Mouse (Mus musculus) hindbrain, embryonic 13.5 days (tissue): ENCODE measurements around the gene Angptl4. TPM values are rescaled to one million over a fixed set of nuclear protein-coding genes. Genes with fewer than 3 reads are reported as not detected.
"Not testable (repeated sequence)": the region's sequence is repeated elsewhere in the genome, so short reads cannot be mapped to it uniquely, and the experiment has no call there.

Experiments
- ATAC-seq: fragments of 200-750 bp; cut with Nextera tagmentation; 2 replicates; pipeline ENCODE4 v1.8.0; 2017; ENCODE audit warnings: moderate TSS enrichment; ENCODE audit not compliant: low FRiP score
- H3K27ac ChIP-seq: fragments of 300-500 bp; sonication (generic); 2 replicates; pipeline ENCODE4 v1.5.1; 2015; ENCODE audit warnings: inconsistent platforms, mild to moderate bottlenecking, moderate library complexity
- H3K27me3 ChIP-seq: fragments of 300-500 bp; sonication (generic); 2 replicates; pipeline ENCODE4 v1.6.1; 2015; ENCODE audit warnings: mild to moderate bottlenecking, inconsistent platforms
- H3K36me3 ChIP-seq: fragments of 300-500 bp; sonication (generic); 2 replicates; pipeline ENCODE4 v1.6.1; 2015; ENCODE audit warnings: mild to moderate bottlenecking, inconsistent platforms
- H3K4me1 ChIP-seq: fragments of 300-500 bp; sonication (generic); replicated peaks from 2 replicates; pipeline ENCODE4 v1.6.1; 2015; ENCODE audit warnings: inconsistent platforms
- H3K4me2 ChIP-seq: fragments of 300-500 bp; sonication (generic); 2 replicates; pipeline ENCODE4 v1.6.1; 2015; ENCODE audit warnings: inconsistent platforms, mild to moderate bottlenecking, moderate library complexity
- H3K4me3 ChIP-seq: fragments of 300-500 bp; sonication (generic); 2 replicates; pipeline ENCODE4 v1.5.1; 2015; ENCODE audit warnings: mild to moderate bottlenecking, inconsistent platforms
- H3K9ac ChIP-seq: fragments of 300-500 bp; sonication (generic); 2 replicates; pipeline ENCODE4 v1.6.1; 2015; ENCODE audit warnings: mild to moderate bottlenecking, inconsistent platforms
- H3K9me3 ChIP-seq: fragments of 300-500 bp; sonication (generic); 2 replicates; pipeline ENCODE4 v1.6.1; 2016; ENCODE audit warnings: inconsistent platforms
- WGBS: fragments of 180-500 bp; shearing (Covaris S2); methylation state at CpG from one replicate; pipeline ENCODE4 v1.1.7; 2015; 5-methylcytosine and 5-hydroxymethylcytosine counted together
- polyA plus RNA-seq: library from polyadenylated mRNA; unstranded; fragments of >200 nt; fragmentation: Nextera tagmentation; extraction: Ambion mirVana; gene quantifications from 2 replicates; pipeline ENCODE4 v1.2.1, GENCODE M21; 2015

The Angptl4 gene
- polyA plus RNA-seq, 1 experiment from 2014 or later, result 23.5 TPM

DNA sequence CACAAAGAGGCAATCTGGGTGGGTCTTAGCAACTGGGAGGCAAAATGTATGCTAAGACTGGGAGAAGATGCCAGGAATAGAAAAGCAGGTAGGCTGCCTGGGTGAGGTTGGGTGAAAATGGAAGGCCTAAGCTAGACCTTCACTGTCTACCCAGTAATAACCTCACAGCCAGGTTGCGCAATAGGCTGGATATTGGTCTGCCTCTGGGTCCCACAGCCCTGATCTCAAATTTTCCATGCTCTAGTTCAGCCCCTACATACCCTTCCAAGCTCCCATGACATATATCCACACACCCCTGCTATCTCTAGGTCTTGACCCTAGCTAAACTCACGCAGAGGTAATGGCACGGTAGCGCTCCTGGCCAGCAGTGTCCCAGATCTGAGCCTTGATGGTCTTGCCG lies 32.2 kb downstream of the Angptl4 start:
- Histone ChIP-seq H3K4me1 (peaks cover 28% of the 10 kb centered on the region), H3K4me3 (no peak overlapping the region), H3K9ac (no peak overlapping the region), H3K36me3 (peaks cover 61% of the 10 kb centered on the region), H3K27ac (no peak overlapping the region), H3K9me3 (no peaks in the 10 kb centered on the region), H3K4me2 (no peak overlapping the region), H3K27me3 (no peaks in the 10 kb centered on the region)
- ATAC-seq, result no peak
- 97% methylated on average over 5 of the region's 5 CpGs for WGBS

DNA sequence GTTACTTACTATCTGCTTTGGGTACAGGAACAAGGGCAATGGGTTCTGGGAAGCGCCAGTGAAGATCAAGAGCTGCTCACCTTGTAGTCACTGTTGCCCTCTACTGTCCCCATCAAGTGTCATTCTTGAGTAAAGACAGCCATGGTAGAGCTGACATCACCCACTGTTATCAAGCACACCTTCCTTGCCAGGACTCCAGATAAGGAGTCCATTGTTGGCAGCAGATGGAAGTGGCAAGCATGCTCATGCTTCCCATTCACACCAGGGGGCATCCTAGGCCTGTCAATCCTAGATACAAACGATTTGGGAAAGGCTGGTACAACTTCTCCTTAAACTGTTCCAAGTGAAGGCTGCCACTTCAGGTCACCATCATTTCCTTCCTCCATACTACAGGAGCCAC lies 35.6 kb downstream of the Angptl4 start:
- peaks cover 53% of the 10 kb centered on the region for H3K36me3 ChIP-seq
- no peaks in the 10 kb centered on the region for H3K27me3 ChIP-seq
- no peaks in the 10 kb centered on the region for H3K4me1 ChIP-seq
- no peak overlapping the region for H3K9ac ChIP-seq
- WGBS, result 80% methylated on average over 2 of the region's 2 CpGs
- no peak overlapping the region for H3K4me2 ChIP-seq
- no peak overlapping the region for H3K4me3 ChIP-seq
- ATAC-seq, result no peak
- no peak overlapping the region for H3K27ac ChIP-seq
- 0 out of 2 replicates have a peak, but pooled peaks cover 7% of the 10 kb centered on the region for H3K9me3 ChIP-seq

DNA sequence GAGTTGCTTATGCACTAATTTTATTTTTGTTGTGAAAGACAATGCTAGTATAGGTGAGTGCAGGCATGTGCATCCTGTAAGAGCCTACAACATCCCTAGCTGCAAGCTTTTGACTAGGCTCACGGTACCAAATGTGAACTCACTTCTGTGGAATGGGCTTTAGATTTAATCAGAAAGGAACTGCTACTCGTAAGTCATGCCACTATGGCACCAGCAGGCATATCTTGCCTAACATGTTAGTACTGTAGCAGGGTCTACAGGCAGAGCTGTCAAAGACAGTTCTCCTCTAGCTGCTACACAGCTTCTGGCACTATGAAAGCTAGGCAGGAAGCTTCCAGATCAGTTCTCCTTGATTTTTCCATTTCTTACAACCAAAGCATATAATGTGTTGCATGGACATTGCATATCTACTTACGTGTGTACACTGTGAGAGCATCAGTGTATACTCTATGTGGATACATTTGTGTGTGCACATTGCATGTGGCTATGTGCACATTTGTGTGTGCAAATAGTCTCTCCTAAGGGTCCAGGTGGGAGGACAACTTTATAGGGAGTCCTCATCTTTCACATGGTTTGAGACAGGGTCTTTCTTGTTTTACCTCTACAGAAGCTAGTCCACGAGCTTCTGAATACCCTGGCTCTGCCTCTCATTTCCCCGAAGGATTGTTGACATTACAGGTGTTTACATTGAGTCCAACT lies 36.8 kb downstream of the Angptl4 start:
- Histone ChIP-seq H3K27ac (no peak overlapping the region), H3K9ac (no peak overlapping the region), H3K27me3 (no peaks in the 10 kb centered on the region), H3K9me3 (0 out of 2 replicates have a peak, but pooled peaks cover 7% of the 10 kb centered on the region), H3K4me3 (no peak overlapping the region), H3K4me1 (no peaks in the 10 kb centered on the region), H3K36me3 (peaks cover 43% of the 10 kb centered on the region), H3K4me2 (no peak overlapping the region)
- WGBS, result 87% methylated on average over 5 of the region's 5 CpGs
- no peak for ATAC-seq

DNA sequence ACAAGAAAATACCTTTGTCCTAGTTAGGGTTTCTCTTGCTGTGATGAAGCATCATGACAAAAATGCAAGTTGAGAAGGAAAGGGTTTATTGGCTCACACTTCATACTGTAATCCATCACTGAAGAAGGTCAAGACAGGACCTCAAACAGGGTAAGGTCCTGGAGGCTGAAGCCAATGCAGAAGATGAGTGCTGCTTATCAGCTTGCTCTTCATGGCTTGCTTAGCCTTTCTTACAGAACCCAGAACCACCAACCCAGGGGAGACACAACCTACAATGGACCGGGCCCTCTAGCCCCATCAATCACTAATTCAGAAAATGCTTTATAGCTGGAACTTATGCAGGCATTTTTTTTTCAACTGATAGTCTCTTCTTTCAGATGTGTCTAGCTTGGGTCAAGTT lies 39.2 kb downstream of the Angptl4 start:
- no peak overlapping the region for H3K9ac ChIP-seq
- peaks cover 19% of the 10 kb centered on the region for H3K36me3 ChIP-seq
- H3K4me3 ChIP-seq, result no peak overlapping the region
- H3K27ac ChIP-seq, result no peak overlapping the region
- no peaks in the 10 kb centered on the region for H3K4me1 ChIP-seq
- H3K9me3 ChIP-seq, result 0 out of 2 replicates have a peak, but pooled peaks cover 7% of the 10 kb centered on the region
- ATAC-seq, result no peak
- H3K27me3 ChIP-seq, result no peaks in the 10 kb centered on the region
- no peak overlapping the region for H3K4me2 ChIP-seq
- 88% methylated on average over 1 of the region's 1 CpGs for WGBS

DNA sequence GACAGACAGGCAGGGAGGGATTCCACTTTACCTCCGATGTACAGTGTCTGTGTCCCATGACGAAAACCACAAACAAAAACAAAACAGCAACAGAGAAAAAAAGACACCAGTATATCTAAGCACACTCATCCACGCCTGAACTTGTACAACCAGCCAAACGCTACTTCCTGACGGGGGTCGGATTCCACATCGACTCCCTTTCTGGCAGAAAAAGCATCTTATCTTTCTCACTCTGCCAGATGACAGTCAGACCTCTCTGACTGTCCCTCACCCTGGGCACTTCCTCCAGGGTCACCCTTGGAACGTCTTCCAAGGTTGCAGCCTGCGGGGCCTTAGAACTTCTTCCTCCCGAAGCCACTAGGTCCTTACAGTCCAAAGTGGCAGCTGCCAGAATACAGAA lies 48.1 kb downstream of the Angptl4 start:
- not testable (repeated sequence) for H3K9ac ChIP-seq, ATAC-seq
- 88% methylated on average over 10 of the region's 10 CpGs for WGBS

DNA sequence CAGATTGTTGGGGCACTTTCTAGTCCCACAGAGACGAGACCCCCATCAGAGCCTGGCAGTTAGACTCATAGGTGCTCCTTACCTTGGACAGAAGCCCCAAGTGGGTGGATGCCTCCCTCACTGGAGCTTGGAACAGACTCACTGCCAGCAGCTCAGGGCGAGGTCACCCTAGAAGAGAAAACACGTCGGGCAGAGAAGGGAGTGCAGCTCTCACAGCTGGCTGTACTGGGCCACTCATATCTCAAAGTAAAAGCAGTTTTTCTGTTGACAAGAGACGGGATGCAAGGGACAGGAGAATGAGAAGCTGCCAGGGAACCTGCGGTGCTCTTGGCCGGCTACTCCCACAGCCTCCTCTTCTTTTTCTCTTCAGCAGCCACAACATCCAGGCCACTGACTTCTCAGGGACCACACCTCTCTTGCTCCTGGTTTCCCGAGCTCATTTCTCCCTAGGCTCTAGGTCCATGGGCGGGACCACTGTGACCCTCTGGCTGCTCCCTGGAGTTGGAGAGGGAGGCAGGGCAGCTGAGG lies 49.0 kb downstream of the Angptl4 start:
- not testable (repeated sequence) for H3K4me1 ChIP-seq, H3K9me3 ChIP-seq, ATAC-seq, H3K4me2 ChIP-seq, H3K36me3 ChIP-seq, H3K4me3 ChIP-seq, H3K27ac ChIP-seq, H3K27me3 ChIP-seq, H3K9ac ChIP-seq
- 81% methylated on average over 9 of the region's 9 CpGs for WGBS

More for the DNA sequence above, 48.1 kb downstream of the Angptl4 start:
- H3K4me3 ChIP-seq, H3K27me3 ChIP-seq, H3K4me2 ChIP-seq, H3K27ac ChIP-seq, H3K4me1 ChIP-seq, H3K36me3 ChIP-seq, H3K9me3 ChIP-seq: not testable (repeated sequence)

DNA sequence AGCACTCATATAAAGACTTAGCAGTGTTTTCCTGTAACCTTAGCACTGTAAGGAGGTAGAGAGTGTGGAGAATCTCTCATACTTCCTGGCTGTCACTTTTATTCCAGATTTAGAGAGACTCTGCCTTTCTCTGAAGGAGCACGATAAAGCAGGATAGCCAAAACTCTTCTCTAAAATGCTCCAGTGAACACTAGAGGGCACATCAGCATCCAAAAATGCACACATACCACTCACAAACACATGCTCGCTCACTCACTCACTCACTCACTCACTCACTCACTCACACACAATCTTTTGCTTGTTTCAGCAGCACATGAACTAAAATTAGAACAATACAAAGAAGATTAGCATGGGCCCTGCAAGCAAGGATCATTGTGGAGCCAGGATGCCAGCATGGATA lies 52.4 kb downstream of the Angptl4 start:
- Histone ChIP-seq H3K9ac (no peak overlapping the region), H3K4me3 (no peak overlapping the region), H3K4me1 (no peaks in the 10 kb centered on the region), H3K4me2 (no peak overlapping the region), H3K36me3 (no peaks in the 10 kb centered on the region), H3K27ac (no peak overlapping the region), H3K9me3 (no peaks in the 10 kb centered on the region), H3K27me3 (no peaks in the 10 kb centered on the region)
- ATAC-seq, result no peak
- WGBS, result 70% methylated on average over 2 of the region's 2 CpGs

DNA sequence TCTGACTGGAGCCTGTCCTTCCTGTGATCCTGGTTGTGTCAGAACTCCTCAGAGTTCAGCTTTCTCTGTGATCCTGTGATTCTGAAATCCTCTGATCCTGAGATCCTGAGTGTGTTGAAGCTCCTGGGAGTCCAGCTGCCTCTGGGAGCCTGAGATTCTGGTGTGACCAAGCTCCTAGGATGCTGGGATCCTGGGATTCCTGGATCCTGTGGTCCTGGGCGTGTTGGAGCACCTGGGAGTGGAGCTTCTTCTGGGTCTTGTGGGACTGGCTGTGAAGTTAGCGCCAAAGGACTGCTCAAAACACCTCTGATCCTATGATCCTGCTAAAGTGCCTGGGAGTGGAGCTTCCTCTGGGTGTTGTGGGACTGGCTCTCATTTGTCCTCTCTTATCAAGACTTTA lies 53.2 kb downstream of the Angptl4 start:
- no peak overlapping the region for H3K27ac ChIP-seq
- no peak for ATAC-seq
- no peak overlapping the region for H3K4me2 ChIP-seq
- no peaks in the 10 kb centered on the region for H3K9me3 ChIP-seq
- H3K36me3 ChIP-seq, result no peaks in the 10 kb centered on the region
- 79% methylated on average over 2 of the region's 2 CpGs for WGBS
- no peak overlapping the region for H3K4me3 ChIP-seq
- no peak overlapping the region for H3K9ac ChIP-seq
- H3K27me3 ChIP-seq, result peaks cover 3% of the 10 kb centered on the region; the same call in 1 of the 2 replicates
- H3K4me1 ChIP-seq, result no peaks in the 10 kb centered on the region

Other genes with a start within 250 kb of the Angptl4 start
- gene Myo1f, start 226.1 kb downstream of the Angptl4 start, polyA plus RNA-seq, result 1.8 and 2.4 TPM in 2 replicates
- 68.9 and 70.0 TPM in 2 replicates for gene Zfp414, start 152.7 kb downstream of the Angptl4 start, polyA plus RNA-seq
- gene Pram1, start 143.8 kb downstream of the Angptl4 start, polyA plus RNA-seq, result 0.49 and 0.83 TPM in 2 replicates
- gene Hnrnpm, start 95.0 kb downstream of the Angptl4 start, polyA plus RNA-seq, result 241 and 245 TPM in 2 replicates
- 68.4 and 69.1 TPM in 2 replicates for gene March2, start 63.2 kb downstream of the Angptl4 start, polyA plus RNA-seq
- 494 and 549 TPM in 2 replicates for gene Rab11b, start 21.3 kb downstream of the Angptl4 start, polyA plus RNA-seq
- gene Kank3, start 28.7 kb upstream of the Angptl4 start, polyA plus RNA-seq, result 37.4 and 40.5 TPM in 2 replicates
- gene Rps28, start 42.7 kb upstream of the Angptl4 start, polyA plus RNA-seq, result 683 and 734 TPM in 2 replicates
- 497 and 540 TPM in 2 replicates for gene Ndufa7, start 42.7 kb upstream of the Angptl4 start, polyA plus RNA-seq
- 59.0 and 60.3 TPM in 2 replicates for gene Cd320, start 61.3 kb upstream of the Angptl4 start, polyA plus RNA-seq
- not detected in 2 replicates for gene Gm7029, start 92.0 kb upstream of the Angptl4 start, polyA plus RNA-seq
- gene Kifc1, start 108.8 kb upstream of the Angptl4 start, polyA plus RNA-seq, result 1.8 and 2.1 TPM in 2 replicates
- 0.41 and 0.49 TPM in 2 replicates for gene Platr17, start 123.3 kb upstream of the Angptl4 start, polyA plus RNA-seq
- 48.1 and 54.6 TPM in 2 replicates for gene Daxx, start 127.6 kb upstream of the Angptl4 start, polyA plus RNA-seq
- gene Tapbp, start 134.1 kb upstream of the Angptl4 start, polyA plus RNA-seq, result 26.8 and 29.2 TPM in 2 replicates
- gene Zbtb22, start 134.1 kb upstream of the Angptl4 start, polyA plus RNA-seq, result 16.8 and 18.7 TPM in 2 replicates
- 56.7 and 56.9 TPM in 2 replicates for gene Rgl2, start 147.7 kb upstream of the Angptl4 start, polyA plus RNA-seq
- 186 and 199 TPM in 2 replicates for gene Pfdn6, start 158.5 kb upstream of the Angptl4 start, polyA plus RNA-seq
- gene Wdr46, start 158.8 kb upstream of the Angptl4 start, polyA plus RNA-seq, result 24.3 and 25.2 TPM in 2 replicates
- 12.2 TPM in 2 replicates for gene B3galt4, start 169.7 kb upstream of the Angptl4 start, polyA plus RNA-seq
- gene Vps52, start 174.0 kb upstream of the Angptl4 start, polyA plus RNA-seq, result 69.6 and 69.9 TPM in 2 replicates
- gene Rps18, start 174.2 kb upstream of the Angptl4 start, polyA plus RNA-seq, result 928 and 950 TPM in 2 replicates
- 12.2 and 13.0 TPM in 2 replicates for gene H2-K1, start 218.5 kb upstream of the Angptl4 start, polyA plus RNA-seq
- gene Ring1, start 242.8 kb upstream of the Angptl4 start, polyA plus RNA-seq, result 19.2 and 21.5 TPM in 2 replicates
- gene H2-Ke6, start 246.2 kb upstream of the Angptl4 start, polyA plus RNA-seq, result 62.9 and 65.0 TPM in 2 replicates
- gene Slc39a7, start 249.9 kb upstream of the Angptl4 start, polyA plus RNA-seq, result 164 and 172 TPM in 2 replicates
- gene Rxrb, start 250.0 kb upstream of the Angptl4 start, polyA plus RNA-seq, result 56.8 and 59.2 TPM in 2 replicates